Mouse (Mus musculus): ENCODE results near the gene Ptprm. TPM values are rescaled to one million over a fixed set of nuclear protein-coding genes. Genes with fewer than 3 reads are reported as not detected.

Ptprm gene
- polyA plus RNA-seq, 1 experiment, result not detected

DNA sequence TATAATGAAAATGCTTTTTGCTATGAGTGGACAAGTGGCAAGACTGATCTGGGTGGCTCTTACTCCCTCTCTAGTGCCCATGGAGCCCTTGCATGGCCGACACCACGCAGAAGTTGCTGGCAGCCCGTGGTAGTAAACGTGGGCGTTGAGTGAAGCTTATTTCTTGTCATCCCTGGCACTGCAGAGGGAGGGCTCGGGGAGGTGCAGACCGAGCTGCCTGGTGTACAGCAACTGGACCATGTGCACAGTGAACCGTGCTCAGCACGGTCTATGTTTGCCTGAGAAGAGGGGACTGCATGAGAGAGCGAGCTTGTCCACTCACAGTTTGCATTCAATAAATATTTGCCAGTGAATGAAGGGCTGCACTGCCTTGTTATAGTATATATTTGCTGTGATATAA is 591.5 kb downstream of the Ptprm start:
- H3K4me1 ChIP-seq (ENCODE audit: control insufficient read depth), result no peaks in the 10 kb centered on the region
- no peak overlapping the region for H3K4me3 ChIP-seq (replicated peaks)
- TF ChIP-seq GATA1 (IDR thresholded peaks at IDR 0.05; ENCODE audit: low read length), result no peak
- no peak for TF ChIP-seq TAL1 (IDR thresholded peaks at IDR 0.05; ENCODE audit: low read length)
- H3K9me3 ChIP-seq (ENCODE audit: control insufficient read depth, low read length), result peaks cover 14% of the 10 kb centered on the region
- H3K36me3 ChIP-seq (ENCODE audit: control insufficient read depth), result no peaks in the 10 kb centered on the region
- no peaks in the 10 kb centered on the region for H3K27me3 ChIP-seq (ENCODE audit: control insufficient read depth)

GRCm38 (mm10) chr17:66761326-66762296 is 592.6 kb downstream of the Ptprm start:
- H3K4me1 ChIP-seq (ENCODE audit: control insufficient read depth), result no peaks in the 10 kb centered on the region
- TF ChIP-seq TAL1 (IDR thresholded peaks at IDR 0.05; ENCODE audit: low read length) (no peak), GATA1 (IDR thresholded peaks at IDR 0.05; ENCODE audit: low read length) (no peak)
- H3K9me3 ChIP-seq (ENCODE audit: control insufficient read depth, low read length), result peaks cover 14% of the 10 kb centered on the region
- H3K36me3 ChIP-seq (ENCODE audit: control insufficient read depth), result no peaks in the 10 kb centered on the region
- no peak overlapping the region for H3K4me3 ChIP-seq (replicated peaks)
- no peaks in the 10 kb centered on the region for H3K27me3 ChIP-seq (ENCODE audit: control insufficient read depth)

DNA sequence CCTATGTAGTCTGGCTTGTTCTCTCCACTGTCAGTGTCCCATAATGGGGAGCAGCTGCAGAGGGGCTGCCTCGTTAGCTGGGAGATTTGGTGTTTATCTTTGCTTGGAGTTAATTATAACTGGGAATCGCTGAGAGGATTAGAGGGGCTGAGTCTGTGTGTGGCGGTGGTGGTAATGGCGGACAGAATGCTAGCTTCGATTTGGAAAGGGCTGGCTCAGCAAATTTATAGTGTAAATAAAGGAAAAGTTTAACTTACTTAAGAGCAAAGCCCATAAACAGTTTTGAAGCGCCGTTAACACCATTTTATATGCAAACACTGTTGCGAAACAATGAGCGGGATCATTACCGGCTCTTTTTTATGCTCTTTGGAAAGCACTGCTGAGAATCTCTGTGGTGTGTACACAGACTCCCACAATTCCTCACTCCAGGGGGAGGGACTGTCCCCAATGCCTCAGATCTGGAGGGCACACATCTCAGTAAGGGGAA is 597.2 kb downstream of the Ptprm start:
- Histone ChIP-seq H3K9me3 (ENCODE audit: control insufficient read depth, low read length) (peaks cover 11% of the 10 kb centered on the region), H3K36me3 (ENCODE audit: control insufficient read depth) (no peaks in the 10 kb centered on the region), H3K4me1 (ENCODE audit: control insufficient read depth) (no peaks in the 10 kb centered on the region), H3K27me3 (ENCODE audit: control insufficient read depth) (no peaks in the 10 kb centered on the region), H3K4me3 (replicated peaks) (no peak overlapping the region)
- TF ChIP-seq GATA1 (IDR thresholded peaks at IDR 0.05; ENCODE audit: low read length), result no peak
- TF ChIP-seq TAL1 (IDR thresholded peaks at IDR 0.05; ENCODE audit: low read length), result no peak

GRCm38 (mm10) chr17:66756500-66756899 is 597.8 kb downstream of the Ptprm start:
- no peak overlapping the region for H3K4me3 ChIP-seq (replicated peaks)
- TF ChIP-seq TAL1 (IDR thresholded peaks at IDR 0.05; ENCODE audit: low read length) (no peak), GATA1 (IDR thresholded peaks at IDR 0.05; ENCODE audit: low read length) (no peak)
- H3K9me3 ChIP-seq (ENCODE audit: control insufficient read depth, low read length), result peaks cover 5% of the 10 kb centered on the region
- H3K27me3 ChIP-seq (ENCODE audit: control insufficient read depth), result no peaks in the 10 kb centered on the region
- H3K4me1 ChIP-seq (ENCODE audit: control insufficient read depth), result no peaks in the 10 kb centered on the region
- H3K36me3 ChIP-seq (ENCODE audit: control insufficient read depth), result no peaks in the 10 kb centered on the region

DNA sequence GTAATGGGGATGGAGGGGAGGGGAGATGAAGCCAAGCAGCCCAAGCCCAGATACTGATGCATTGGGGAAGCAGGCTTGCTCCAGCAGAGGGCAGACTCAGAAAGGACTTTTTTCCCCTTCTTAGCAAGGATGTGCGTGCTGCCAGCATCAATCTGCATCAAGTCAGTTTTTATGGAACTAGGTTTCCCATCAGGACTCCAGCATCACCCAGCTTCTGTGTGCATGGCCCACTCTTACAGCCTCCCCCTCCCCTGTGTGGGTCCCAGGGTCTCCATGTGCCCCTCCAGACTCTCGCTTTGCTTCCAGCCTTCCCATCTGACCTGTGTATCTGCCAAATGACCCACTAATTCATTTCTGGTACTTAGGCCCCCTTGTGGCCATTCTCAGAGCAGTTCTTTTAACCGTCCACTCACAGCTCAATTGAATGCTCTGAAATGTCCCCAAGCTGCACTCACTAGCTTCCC is 599.0 kb downstream of the Ptprm start:
- no peaks in the 10 kb centered on the region for H3K4me1 ChIP-seq (ENCODE audit: control insufficient read depth)
- no peaks in the 10 kb centered on the region for H3K27me3 ChIP-seq (ENCODE audit: control insufficient read depth)
- no peak for TF ChIP-seq TAL1 (IDR thresholded peaks at IDR 0.05; ENCODE audit: low read length)
- no peak for TF ChIP-seq GATA1 (IDR thresholded peaks at IDR 0.05; ENCODE audit: low read length)
- no peak overlapping the region for H3K4me3 ChIP-seq (replicated peaks)
- no peaks in the 10 kb centered on the region for H3K36me3 ChIP-seq (ENCODE audit: control insufficient read depth)
- no peaks in the 10 kb centered on the region for H3K9me3 ChIP-seq (ENCODE audit: control insufficient read depth, low read length)

DNA sequence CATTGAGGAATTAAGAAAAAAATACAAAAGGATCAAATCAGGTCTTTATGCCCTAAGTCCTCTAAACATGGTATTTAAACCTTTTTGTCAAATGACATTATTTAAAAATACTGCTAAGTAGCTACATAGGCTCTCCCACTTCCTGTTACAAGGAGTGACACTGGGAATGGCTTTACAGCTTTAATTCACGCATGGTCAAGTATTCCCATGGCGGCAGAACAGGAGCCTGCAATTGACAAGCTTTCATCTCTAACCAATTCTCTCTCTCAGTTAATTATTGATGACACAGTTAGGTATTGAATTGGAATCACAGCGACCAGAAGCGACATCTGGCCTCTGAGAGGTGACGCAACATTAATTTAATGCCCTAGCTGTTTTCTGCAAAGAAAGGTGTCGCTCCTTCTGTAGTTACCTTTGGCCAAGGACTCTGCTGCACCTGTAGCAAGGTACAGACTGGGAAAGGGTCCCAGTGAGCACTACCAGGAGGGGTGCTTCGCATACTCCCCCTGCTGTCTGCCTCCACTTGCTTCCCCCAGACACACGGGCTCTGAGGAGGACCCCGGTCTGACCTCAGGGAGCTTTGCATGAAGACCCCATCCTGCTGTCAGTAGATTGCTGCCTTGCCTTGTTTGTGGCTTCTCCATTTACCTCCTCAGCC is 599.9 kb downstream of the Ptprm start:
- Histone ChIP-seq H3K9me3 (ENCODE audit: control insufficient read depth, low read length) (no peaks in the 10 kb centered on the region), H3K27me3 (ENCODE audit: control insufficient read depth) (no peaks in the 10 kb centered on the region), H3K36me3 (ENCODE audit: control insufficient read depth) (no peaks in the 10 kb centered on the region), H3K4me3 (replicated peaks) (no peak overlapping the region), H3K4me1 (ENCODE audit: control insufficient read depth) (no peaks in the 10 kb centered on the region)
- no peak for TF ChIP-seq TAL1 (IDR thresholded peaks at IDR 0.05; ENCODE audit: low read length)
- no peak for TF ChIP-seq GATA1 (IDR thresholded peaks at IDR 0.05; ENCODE audit: low read length)

GRCm38 (mm10) chr17:66751746-66752145 is 602.5 kb downstream of the Ptprm start:
- no peaks in the 10 kb centered on the region for H3K27me3 ChIP-seq (ENCODE audit: control insufficient read depth)
- no peak for TF ChIP-seq GATA1 (IDR thresholded peaks at IDR 0.05; ENCODE audit: low read length)
- TF ChIP-seq TAL1 (IDR thresholded peaks at IDR 0.05; ENCODE audit: low read length), result no peak
- H3K9me3 ChIP-seq (ENCODE audit: control insufficient read depth, low read length), result no peaks in the 10 kb centered on the region
- no peaks in the 10 kb centered on the region for H3K36me3 ChIP-seq (ENCODE audit: control insufficient read depth)
- H3K4me3 ChIP-seq (replicated peaks), result no peak overlapping the region
- H3K4me1 ChIP-seq (ENCODE audit: control insufficient read depth), result no peaks in the 10 kb centered on the region

- Histone ChIP-seq H3K27me3 (ENCODE audit: control insufficient read depth) (no peaks in the 10 kb centered on the region), H3K4me1 (ENCODE audit: control insufficient read depth) (no peaks in the 10 kb centered on the region), H3K9me3 (ENCODE audit: control insufficient read depth, low read length) (no peaks in the 10 kb centered on the region), H3K4me3 (replicated peaks) (no peak overlapping the region), H3K36me3 (ENCODE audit: control insufficient read depth) (no peaks in the 10 kb centered on the region)
- no peak for TF ChIP-seq GATA1 (IDR thresholded peaks at IDR 0.05; ENCODE audit: low read length)
- TF ChIP-seq TAL1 (IDR thresholded peaks at IDR 0.05; ENCODE audit: low read length), result no peak
Measured at GRCm38 (mm10) chr17:66750481-66751206, 603.6 kb downstream of the Ptprm start.
